Mouse (Mus musculus) G1E (cell line): ENCODE measurements around the gene Ptger4.

ENCODE experiments used
- CTCF ChIP-seq: IDR thresholded peaks from 2 replicates; pipeline ENCODE4 v1.5.1; 2012; ENCODE audit warnings: low read depth, low read length, inconsistent platforms, mixed read lengths
- GATA1 ChIP-seq: IDR thresholded peaks from 2 replicates; pipeline ENCODE4 v1.6.1; 2012; ENCODE audit warnings: borderline replicate concordance, low read length, inconsistent platforms, mixed read lengths
- TAL1 ChIP-seq: conservative IDR thresholded peaks from 2 replicates; pipeline ENCODE4 v1.6.1; 2012; ENCODE audit warnings: low read depth, low read length, inconsistent platforms, mixed read lengths

- TF ChIP-seq CTCF (no peak), GATA1 (no peak), TAL1 (no peak)
These were observed 58.4 kb downstream of the Ptger4 start, which contains the start of gene Ttc33 for GRCm38 (mm10) chr15:5185366-5186292.
